Mouse (Mus musculus) heart, postnatal 0 days (tissue): ENCODE results near the gene Nat8f6. TPM values are rescaled to one million over a fixed set of nuclear protein-coding genes. Genes with fewer than 3 reads are reported as not detected.

ENCODE experiments used
- ATAC-seq: fragments of 200-750 bp; cut with Nextera tagmentation; 2 replicates; pipeline ENCODE4 v1.8.0; 2017; ENCODE audit warnings: low read depth, moderate number of reproducible peaks, moderate library complexity; ENCODE audit not compliant: insufficient read depth
- DNase-seq: peaks from one replicate; pipeline ENCODE4 v3.0.0-alpha.2; 2016; ENCODE audit warnings: low spot score
- H3K27ac ChIP-seq: fragments of 300-500 bp; sonication (generic); 2 replicates; pipeline ENCODE4 v1.5.1; 2014; ENCODE audit warnings: low read depth, mild to moderate bottlenecking
- H3K27me3 ChIP-seq: fragments of 300-500 bp; sonication (generic); 2 replicates; pipeline ENCODE4 v1.6.1; 2014; ENCODE audit warnings: low read length, mixed read lengths; ENCODE audit not compliant: control insufficient read depth, insufficient read depth
- H3K36me3 ChIP-seq: fragments of 300-500 bp; sonication (generic); replicated peaks from 2 replicates; pipeline ENCODE4 v1.6.1; 2014; ENCODE audit warnings: low read length, mixed read lengths; ENCODE audit not compliant: control insufficient read depth, insufficient read depth
- H3K4me1 ChIP-seq: fragments of 300-500 bp; sonication (generic); 2 replicates; pipeline ENCODE4 v1.6.1; 2014; ENCODE audit warnings: antibody characterized with exemption; ENCODE audit not compliant: control insufficient read depth, insufficient read depth
- H3K4me2 ChIP-seq: fragments of 300-500 bp; sonication (generic); 2 replicates; pipeline ENCODE4 v1.6.1; 2014; ENCODE audit warnings: low read depth, mild to moderate bottlenecking, low read length, moderate library complexity
- H3K4me3 ChIP-seq: fragments of 300-500 bp; sonication (generic); 2 replicates; pipeline ENCODE4 v1.5.1; 2014; ENCODE audit warnings: low read depth, low read length
- H3K9ac ChIP-seq: fragments of 300-500 bp; sonication (generic); replicated peaks from 2 replicates; pipeline ENCODE4 v1.6.1; 2014; ENCODE audit warnings: low read depth, low read length, mixed read lengths
- H3K9me3 ChIP-seq: fragments of 300-500 bp; sonication (generic); replicated peaks from 2 replicates; pipeline ENCODE4 v1.6.1; 2016; ENCODE audit warnings: low read length; ENCODE audit not compliant: control insufficient read depth
- CTCF ChIP-seq: IDR thresholded peaks from 2 replicates; pipeline ENCODE4 v1.5.1; 2016; ENCODE audit warnings: antibody characterized with exemption, control low read depth, low read depth
- EP300 ChIP-seq: IDR thresholded peaks from 2 replicates; pipeline ENCODE4 v1.6.1; 2016; ENCODE audit warnings: antibody characterized with exemption, low read depth
- WGBS: fragments of 180-500 bp; shearing (Covaris S2); extraction: QIAGEN DNeasy Blood & Tissue Kit; methylation state at CpG from one replicate; pipeline ENCODE4 v1.1.7; 2014; 5-methylcytosine and 5-hydroxymethylcytosine counted together
- polyA plus RNA-seq: library from polyadenylated mRNA; unstranded; fragments of >200 nt; fragmentation: Nextera tagmentation; extraction: Ambion mirVana; gene quantifications from 2 replicates; pipeline ENCODE4 v1.2.1, GENCODE M21; 2015
- total RNA-seq: library from RNA; depleted of rRNA; stranded (reverse); fragments of >200 nt; gene quantifications from 2 replicates; pipeline ENCODE4 v1.2.3, GENCODE M21; 2014; ENCODE audit warnings: low replicate concordance

Gene Nat8f6
- total and polyA plus RNA-seq, 2 experiments from 2014 or later = not detected

DNA sequence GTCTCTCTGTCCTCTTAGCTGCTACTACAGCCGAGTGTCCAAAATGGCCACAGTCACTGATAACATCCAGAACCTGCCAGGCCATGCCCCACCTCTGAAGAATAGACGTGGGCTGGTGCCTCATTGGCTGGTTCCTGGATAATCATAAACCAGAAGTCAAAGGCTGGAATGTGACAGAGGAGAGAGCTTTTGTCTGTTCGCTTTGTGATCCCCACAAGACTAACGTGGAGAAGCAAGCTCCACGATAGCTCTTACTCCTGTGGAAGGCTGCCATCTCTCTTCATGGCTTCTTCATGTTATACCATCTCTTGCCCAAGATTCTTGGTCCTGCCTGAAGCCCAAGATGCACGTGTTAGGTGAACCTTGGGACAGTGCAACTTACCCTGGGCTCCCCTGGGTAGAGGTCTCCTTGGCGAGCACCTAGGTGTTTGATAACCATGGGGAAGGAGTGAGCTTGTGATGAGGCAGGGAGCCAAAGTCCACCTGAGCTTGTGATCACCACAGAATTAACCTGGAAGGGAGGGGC, 11.1 kb upstream of the Nat8f6 start, which contains the start of gene Nat8:
Gene Nat8 (minus strand): TSS at position 287 of the 526 bp plus-strand sequence.
- no peaks in the 10 kb centered on the region for H3K36me3 ChIP-seq
- no peak within 1 kb of the TSS for H3K9ac ChIP-seq
- H3K27me3 ChIP-seq = no peaks in the 10 kb centered on the region
- no peak for ATAC-seq
- H3K4me1 ChIP-seq = no peaks in the 10 kb centered on the region
- TF ChIP-seq EP300 = no peak
- no peak for TF ChIP-seq CTCF
- DNase-seq = no peak
- H3K4me2 ChIP-seq = no peak within 1 kb of the TSS
- WGBS = 54% methylated on average over 7 of the region's 7 CpGs
- no peaks in the 10 kb centered on the region for H3K9me3 ChIP-seq
- no peak within 1 kb of the TSS for H3K27ac ChIP-seq
- H3K4me3 ChIP-seq = no peak within 1 kb of the TSS

GRCm38 (mm10) chr6:85829462-85829861, 8.7 kb upstream of the Nat8f6 start:
- Histone ChIP-seq H3K9ac (no peak overlapping the region), H3K9me3 (no peaks in the 10 kb centered on the region), H3K36me3 (no peaks in the 10 kb centered on the region), H3K27ac (no peak overlapping the region), H3K4me3 (no peak overlapping the region), H3K4me1 (no peaks in the 10 kb centered on the region), H3K27me3 (no peaks in the 10 kb centered on the region), H3K4me2 (no peak overlapping the region)
- no peak for DNase-seq
- ATAC-seq = no peak
- WGBS = 49% methylated on average over 1 of the region's 1 CpGs
- TF ChIP-seq EP300 = no peak
- no peak for TF ChIP-seq CTCF

DNA sequence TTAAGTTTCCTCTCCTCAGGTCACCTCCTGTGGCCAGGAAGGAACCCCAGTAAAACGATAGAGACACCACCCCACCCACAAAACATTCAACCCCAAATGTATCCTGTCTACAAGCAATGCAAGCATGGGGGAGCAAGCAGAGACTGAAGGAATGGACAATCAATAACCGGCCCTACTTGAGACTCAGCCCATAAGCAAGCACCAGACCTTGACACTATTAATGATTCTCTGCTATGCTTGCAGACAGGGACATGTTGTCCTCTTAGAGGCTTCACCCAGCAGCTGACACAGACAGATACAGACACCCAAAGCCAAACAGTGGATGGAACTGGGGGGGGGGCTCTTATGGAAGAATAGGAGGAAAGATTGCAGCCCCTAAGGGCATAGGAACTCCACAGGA, 5.1 kb upstream of the Nat8f6 start:
- H3K9me3 ChIP-seq = 0 out of 2 replicates have a peak, but pooled peaks cover 4% of the 10 kb centered on the region
- no peaks in the 10 kb centered on the region for H3K4me1 ChIP-seq
- H3K9ac ChIP-seq = no peak overlapping the region
- H3K4me3 ChIP-seq = no peak overlapping the region
- no peaks in the 10 kb centered on the region for H3K27me3 ChIP-seq
- TF ChIP-seq CTCF = no peak
- WGBS = 79% methylated on average over 2 of the region's 2 CpGs
- no peak overlapping the region for H3K4me2 ChIP-seq
- ATAC-seq = no peak
- no peak for DNase-seq
- H3K27ac ChIP-seq = no peak overlapping the region
- no peaks in the 10 kb centered on the region for H3K36me3 ChIP-seq

DNA sequence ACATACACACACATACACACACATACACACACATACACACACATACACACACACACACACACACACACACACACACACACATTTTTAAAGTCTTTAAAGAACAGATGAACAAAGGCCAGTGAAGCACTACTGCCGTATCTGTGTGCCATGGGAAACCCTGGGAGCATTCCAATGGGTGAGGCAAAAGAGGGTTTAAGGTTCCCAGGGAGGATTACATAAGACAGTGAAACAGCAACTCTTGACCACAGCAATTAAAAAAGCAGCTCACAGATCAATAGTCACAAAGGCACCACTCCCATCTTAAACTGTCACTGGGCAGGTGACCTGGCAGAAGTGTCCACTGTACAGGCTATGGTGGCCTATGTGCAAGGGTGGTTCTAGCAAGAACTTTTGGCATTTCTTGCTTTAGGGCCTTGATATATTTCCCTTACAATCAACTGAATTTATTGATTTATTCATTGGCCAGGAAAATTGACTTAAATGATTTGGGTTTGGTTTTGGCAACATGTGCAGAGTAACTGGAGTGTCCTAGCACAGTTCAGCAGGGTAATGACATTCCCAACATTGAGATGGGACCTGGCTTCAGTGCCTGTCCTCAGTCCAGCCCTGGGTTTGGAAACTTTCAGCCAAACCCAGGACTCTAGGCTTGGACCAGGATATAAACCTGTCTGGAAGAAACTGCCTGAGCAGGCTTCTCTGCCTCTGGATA, 2.8 kb upstream of the Nat8f6 start:
- Histone ChIP-seq H3K27ac (no peak overlapping the region), H3K36me3 (no peaks in the 10 kb centered on the region), H3K9ac (no peak overlapping the region), H3K9me3 (0 out of 2 replicates have a peak, but pooled peaks cover 4% of the 10 kb centered on the region), H3K4me1 (no peaks in the 10 kb centered on the region), H3K4me3 (no peak overlapping the region), H3K4me2 (no peak overlapping the region), H3K27me3 (no peaks in the 10 kb centered on the region)
- DNase-seq = no peak
- TF ChIP-seq CTCF (no peak), EP300 (no peak)
- 82% methylated on average over 1 of the region's 1 CpGs for WGBS
- no peak for ATAC-seq

- 76% methylated on average over 4 of the region's 4 CpGs for WGBS
- 0 out of 2 replicates have a peak, but pooled peaks cover 4% of the 10 kb centered on the region for H3K9me3 ChIP-seq
- ATAC-seq = no peak
- H3K36me3 ChIP-seq = no peaks in the 10 kb centered on the region
- no peaks in the 10 kb centered on the region for H3K27me3 ChIP-seq
- no peak overlapping the region for H3K27ac ChIP-seq
- H3K9ac ChIP-seq = no peak overlapping the region
- no peaks in the 10 kb centered on the region for H3K4me1 ChIP-seq
- no peak overlapping the region for H3K4me2 ChIP-seq
- H3K4me3 ChIP-seq = no peak overlapping the region
- DNase-seq = no peak
- TF ChIP-seq EP300 = no peak
- TF ChIP-seq CTCF = no peak
Measured at GRCm38 (mm10) chr6:85822286-85822685, 1.5 kb upstream of the Nat8f6 start.

DNA sequence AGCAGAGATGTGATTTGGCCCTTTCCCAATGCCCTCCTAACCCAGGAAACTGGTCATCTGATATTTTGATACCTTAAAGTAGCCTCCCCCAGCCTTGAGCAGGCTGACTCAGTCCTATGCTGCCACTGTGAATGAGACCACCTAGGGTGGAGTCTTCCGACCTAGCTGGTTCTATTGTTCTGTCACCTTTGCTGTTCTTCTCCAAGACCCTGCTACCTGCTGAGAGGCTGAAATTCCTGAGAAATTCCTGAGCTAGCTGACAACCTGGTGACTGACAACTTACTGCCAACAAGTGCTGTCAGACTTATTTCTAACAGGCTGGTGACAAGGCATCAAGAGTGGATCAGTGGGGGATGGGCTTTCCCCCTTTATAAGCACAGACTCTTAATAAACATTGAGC, 2.4 kb downstream of the Nat8f6 start:
- WGBS = 58% methylated on average over 1 of the region's 1 CpGs
- ATAC-seq = no peak
- Histone ChIP-seq H3K27me3 (no peaks in the 10 kb centered on the region), H3K4me1 (no peaks in the 10 kb centered on the region), H3K9ac (no peak overlapping the region), H3K4me2 (no peak overlapping the region), H3K27ac (no peak overlapping the region), H3K36me3 (no peaks in the 10 kb centered on the region), H3K4me3 (no peak overlapping the region), H3K9me3 (0 out of 2 replicates have a peak, but pooled peaks cover 4% of the 10 kb centered on the region)
- TF ChIP-seq EP300 (no peak), CTCF (no peak)
- no peak for DNase-seq
